Mouse (Mus musculus): Measurements from ENCODE around the gene Vax1.

GRCm38 (mm10) chr19:59154171-59154570 is 15.7 kb downstream of the Vax1 start:
- TF ChIP-seq EP300 (IDR thresholded peaks at IDR 0.05; ENCODE audit: low read depth) (no peak), CTCF (IDR thresholded peaks at IDR 0.05; ENCODE audit: low read depth) (no peak)
